Mouse (Mus musculus): ENCODE measurements around the gene Cxcl16. TPM values are rescaled to one million over a fixed set of nuclear protein-coding genes. Genes with fewer than 3 reads are reported as not detected.

Cxcl16 gene
- polyA plus RNA-seq, 1 experiment, result 16.6 TPM

- Histone ChIP-seq H3K36me3 (ENCODE audit: control insufficient read depth, insufficient read depth, low read length, poor library complexity, severe bottlenecking) (no peaks in the 10 kb centered on the region), H3K27ac (ENCODE audit: insufficient read depth, low read length) (no peak overlapping the region), H3K4me1 (ENCODE audit: control insufficient read depth, insufficient read depth, low read length) (no peaks in the 10 kb centered on the region), H3K9ac (ENCODE audit: low read depth, poor library complexity, severe bottlenecking) (no peak overlapping the region), H3K27me3 (ENCODE audit: control insufficient read depth, insufficient read depth, low read length, poor library complexity, severe bottlenecking) (no peaks in the 10 kb centered on the region), H3K9me3 (replicated peaks; ENCODE audit: control insufficient read depth, insufficient read depth, low read length, poor library complexity, severe bottlenecking) (no peaks in the 10 kb centered on the region), H3K4me3 (ENCODE audit: low read depth, low read length) (no peak overlapping the region)
- TF ChIP-seq POLR2A (IDR thresholded peaks at IDR 0.05; ENCODE audit: insufficient read depth, low read length), result no peak
- no peak for TF ChIP-seq EP300 (IDR thresholded peaks at IDR 0.05; ENCODE audit: insufficient read depth, low read depth, low read length)
- TF ChIP-seq CTCF (IDR thresholded peaks at IDR 0.05; ENCODE audit: low read depth, low read length), result no peak
Observed at GRCm38 (mm10) chr11:70472716-70473115, 12.9 kb upstream of the Cxcl16 start.

- TF ChIP-seq CTCF (IDR thresholded peaks at IDR 0.05; ENCODE audit: low read depth, low read length) (no peak), EP300 (IDR thresholded peaks at IDR 0.05; ENCODE audit: insufficient read depth, low read depth, low read length) (no peak), POLR2A (IDR thresholded peaks at IDR 0.05; ENCODE audit: insufficient read depth, low read length) (no peak)
Observed at GRCm38 (mm10) chr11:70469764-70470163, 10.0 kb upstream of the Cxcl16 start.

GRCm38 (mm10) chr11:70467902-70468619 lies 8.3 kb upstream of the Cxcl16 start:
- Histone ChIP-seq H3K4me3 (ENCODE audit: low read depth, low read length) (no peak overlapping the region), H3K27me3 (ENCODE audit: control insufficient read depth, insufficient read depth, low read length, poor library complexity, severe bottlenecking) (no peaks in the 10 kb centered on the region), H3K27ac (ENCODE audit: insufficient read depth, low read length) (no peak overlapping the region), H3K36me3 (ENCODE audit: control insufficient read depth, insufficient read depth, low read length, poor library complexity, severe bottlenecking) (no peaks in the 10 kb centered on the region), H3K9me3 (replicated peaks; ENCODE audit: control insufficient read depth, insufficient read depth, low read length, poor library complexity, severe bottlenecking) (no peaks in the 10 kb centered on the region), H3K4me1 (ENCODE audit: control insufficient read depth, insufficient read depth, low read length) (peaks cover 5% of the 10 kb centered on the region), H3K9ac (ENCODE audit: low read depth, poor library complexity, severe bottlenecking) (no peak overlapping the region)
- no peak for TF ChIP-seq EP300 (IDR thresholded peaks at IDR 0.05; ENCODE audit: insufficient read depth, low read depth, low read length)

More at GRCm38 (mm10) chr11:70469764-70470163, 10.0 kb upstream of the Cxcl16 start:
- H3K27me3 ChIP-seq (ENCODE audit: control insufficient read depth, insufficient read depth, low read length, poor library complexity, severe bottlenecking), result no peaks in the 10 kb centered on the region
- no peak overlapping the region for H3K27ac ChIP-seq (ENCODE audit: insufficient read depth, low read length)
- H3K9ac ChIP-seq (ENCODE audit: low read depth, poor library complexity, severe bottlenecking), result no peak overlapping the region
- no peaks in the 10 kb centered on the region for H3K9me3 ChIP-seq (replicated peaks; ENCODE audit: control insufficient read depth, insufficient read depth, low read length, poor library complexity, severe bottlenecking)
- no peak overlapping the region for H3K4me3 ChIP-seq (ENCODE audit: low read depth, low read length)
- no peaks in the 10 kb centered on the region for H3K36me3 ChIP-seq (ENCODE audit: control insufficient read depth, insufficient read depth, low read length, poor library complexity, severe bottlenecking)
- peaks cover under 1% of the 10 kb centered on the region for H3K4me1 ChIP-seq (ENCODE audit: control insufficient read depth, insufficient read depth, low read length)

GRCm38 (mm10) chr11:70465824-70466223 lies 6.0 kb upstream of the Cxcl16 start:
- TF ChIP-seq EP300 (IDR thresholded peaks at IDR 0.05; ENCODE audit: insufficient read depth, low read depth, low read length), result no peak
- TF ChIP-seq CTCF (IDR thresholded peaks at IDR 0.05; ENCODE audit: low read depth, low read length), result no peak
- TF ChIP-seq POLR2A (IDR thresholded peaks at IDR 0.05; ENCODE audit: insufficient read depth, low read length), result no peak
- Histone ChIP-seq H3K9ac (ENCODE audit: low read depth, poor library complexity, severe bottlenecking) (peak overlapping the region; percentile 67), H3K27me3 (ENCODE audit: control insufficient read depth, insufficient read depth, low read length, poor library complexity, severe bottlenecking) (no peaks in the 10 kb centered on the region), H3K9me3 (replicated peaks; ENCODE audit: control insufficient read depth, insufficient read depth, low read length, poor library complexity, severe bottlenecking) (no peaks in the 10 kb centered on the region), H3K27ac (ENCODE audit: insufficient read depth, low read length) (no peak overlapping the region), H3K4me3 (ENCODE audit: low read depth, low read length) (peak overlapping the region; percentile 56), H3K36me3 (ENCODE audit: control insufficient read depth, insufficient read depth, low read length, poor library complexity, severe bottlenecking) (no peaks in the 10 kb centered on the region), H3K4me1 (ENCODE audit: control insufficient read depth, insufficient read depth, low read length) (peaks cover 5% of the 10 kb centered on the region)

GRCm38 (mm10) chr11:70465211-70465610 lies 5.4 kb upstream of the Cxcl16 start:
- Histone ChIP-seq H3K9ac (ENCODE audit: low read depth, poor library complexity, severe bottlenecking) (peak overlapping the region; percentile 67), H3K27ac (ENCODE audit: insufficient read depth, low read length) (no peak overlapping the region), H3K4me3 (ENCODE audit: low read depth, low read length) (peak overlapping the region; percentile 56), H3K27me3 (ENCODE audit: control insufficient read depth, insufficient read depth, low read length, poor library complexity, severe bottlenecking) (no peaks in the 10 kb centered on the region), H3K4me1 (ENCODE audit: control insufficient read depth, insufficient read depth, low read length) (peaks cover 5% of the 10 kb centered on the region), H3K36me3 (ENCODE audit: control insufficient read depth, insufficient read depth, low read length, poor library complexity, severe bottlenecking) (no peaks in the 10 kb centered on the region), H3K9me3 (replicated peaks; ENCODE audit: control insufficient read depth, insufficient read depth, low read length, poor library complexity, severe bottlenecking) (no peaks in the 10 kb centered on the region)
- TF ChIP-seq CTCF (IDR thresholded peaks at IDR 0.05; ENCODE audit: low read depth, low read length) (peak; percentile 14), POLR2A (IDR thresholded peaks at IDR 0.05; ENCODE audit: insufficient read depth, low read length) (no peak)

GRCm38 (mm10) chr11:70463970-70464369 lies 4.2 kb upstream of the Cxcl16 start:
- no peaks in the 10 kb centered on the region for H3K27me3 ChIP-seq (ENCODE audit: control insufficient read depth, insufficient read depth, low read length, poor library complexity, severe bottlenecking)
- H3K4me3 ChIP-seq (ENCODE audit: low read depth, low read length), result no peak overlapping the region
- peaks cover 7% of the 10 kb centered on the region for H3K4me1 ChIP-seq (ENCODE audit: control insufficient read depth, insufficient read depth, low read length)
- no peak overlapping the region for H3K27ac ChIP-seq (ENCODE audit: insufficient read depth, low read length)
- no peak for TF ChIP-seq EP300 (IDR thresholded peaks at IDR 0.05; ENCODE audit: insufficient read depth, low read depth, low read length)
- no peak for TF ChIP-seq CTCF (IDR thresholded peaks at IDR 0.05; ENCODE audit: low read depth, low read length)
- TF ChIP-seq POLR2A (IDR thresholded peaks at IDR 0.05; ENCODE audit: insufficient read depth, low read length), result no peak
- H3K9me3 ChIP-seq (replicated peaks; ENCODE audit: control insufficient read depth, insufficient read depth, low read length, poor library complexity, severe bottlenecking), result no peaks in the 10 kb centered on the region
- no peaks in the 10 kb centered on the region for H3K36me3 ChIP-seq (ENCODE audit: control insufficient read depth, insufficient read depth, low read length, poor library complexity, severe bottlenecking)
- H3K9ac ChIP-seq (ENCODE audit: low read depth, poor library complexity, severe bottlenecking), result no peak overlapping the region

Data from ES-Bruce4 (cell line).